ENCODE assay signal across 16 mouse cellular contexts in the genomic region with DNA sequence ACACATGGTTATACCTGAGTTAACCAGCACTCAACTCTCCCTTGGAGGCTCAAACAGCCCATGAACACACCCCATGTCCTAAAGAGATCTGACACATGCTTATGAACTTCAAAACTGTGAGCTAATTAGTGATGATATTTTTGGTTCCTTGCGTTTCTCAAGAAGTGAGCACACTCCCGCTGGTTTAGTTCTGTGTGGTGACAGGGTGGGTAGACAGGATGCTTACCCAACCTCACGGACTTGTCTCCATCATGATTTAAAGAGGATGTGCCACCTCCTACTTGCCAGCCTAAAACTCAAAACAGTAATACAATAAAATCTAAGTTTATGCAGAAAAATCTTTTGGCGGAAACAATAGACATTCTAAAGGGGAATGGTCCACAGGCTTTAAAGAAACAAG.
"Had no signal": no experiment of that assay in that cellular context is flagged by ENCODE, and none has a peak within 500 bp of the region (broad histone marks: within the 10 kb centered on the region; RNA-seq: fewer than 3 reads in every experiment).

No protein-coding gene starts in this region.

- H3K4me1 ChIP-seq: intestine, embryonic 15.5 days; limb, embryonic 13.5 days; stomach, embryonic 15.5 days had no signal

- H3K4me2 ChIP-seq: intestine, embryonic 15.5 days; limb, embryonic 13.5 days; lung, embryonic 14.5 days; neural tube, embryonic 13.5 days; stomach, embryonic 15.5 days had no signal

- H3K36me3 ChIP-seq: intestine, embryonic 15.5 days; limb, embryonic 13.5 days; neural tube, embryonic 13.5 days; stomach, embryonic 15.5 days had no signal

- ATAC-seq: intestine, embryonic 15.5 days had no signal

- H3K9me3 ChIP-seq: intestine, embryonic 15.5 days; limb, embryonic 13.5 days; neural tube, embryonic 13.5 days; stomach, embryonic 15.5 days had no signal

- DNase-seq: kidney, adult 18-20 months; kidney, postnatal 10 days; kidney, postnatal 4 days; left cerebral cortex, postnatal 4 days; lung, embryonic 14.5 days; lung, postnatal 10 days; lung, postnatal 4 days; retina, postnatal 1 day; right cerebral cortex, postnatal 4 days; spleen, adult 18-20 months; thymus, postnatal 36 days had no signal

- H3K9ac ChIP-seq: intestine, embryonic 15.5 days; limb, embryonic 13.5 days; lung, embryonic 14.5 days; neural tube, embryonic 13.5 days; stomach, embryonic 15.5 days had no signal

- H3K27ac ChIP-seq: intestine, embryonic 15.5 days; layer of hippocampus, adult 2 months; limb, embryonic 13.5 days; neural tube, embryonic 13.5 days; stomach, embryonic 15.5 days had no signal

- H3K4me3 ChIP-seq: intestine, embryonic 15.5 days; layer of hippocampus, adult 2 months; limb, embryonic 13.5 days; neural tube, embryonic 13.5 days; stomach, embryonic 15.5 days had no signal

- H3K27me3 ChIP-seq: intestine, embryonic 15.5 days; limb, embryonic 13.5 days; neural tube, embryonic 13.5 days; stomach, embryonic 15.5 days had no signal
